Mouse (Mus musculus) erythroblast, embryonic 14.5 days (primary cell): ENCODE data around the gene Tll1.

Source experiments
- GATA1 ChIP-seq: IDR thresholded peaks from 2 replicates; pipeline ENCODE4 v1.6.1; 2012; ENCODE audit warnings: low read length, inconsistent platforms, mixed read lengths
- TAL1 ChIP-seq: IDR thresholded peaks from 3 replicates; pipeline ENCODE4 v1.6.1; 2012; ENCODE audit warnings: low read length, inconsistent platforms, mixed read lengths

DNA sequence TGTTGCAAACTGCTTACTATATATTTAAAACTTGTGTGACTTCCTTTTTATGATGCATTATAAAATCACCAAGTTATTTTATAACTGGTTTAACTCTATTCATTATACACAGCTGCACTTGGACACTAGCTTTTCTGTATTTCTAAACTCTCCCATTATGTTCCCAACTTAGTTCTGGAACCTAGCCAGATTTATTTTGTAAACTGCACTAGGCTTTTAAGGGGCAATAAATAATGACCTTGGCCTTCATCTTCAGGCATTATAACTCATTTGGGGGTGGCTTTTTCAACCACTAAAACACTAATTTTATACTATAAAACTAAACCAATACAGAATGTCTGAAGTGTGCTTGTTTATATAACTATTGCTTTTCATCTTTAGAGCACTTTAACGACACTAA is 8.8 kb upstream of the Tll1 start:
- TF ChIP-seq GATA1 (no peak), TAL1 (no peak)
